Mouse (Mus musculus): ENCODE results near the gene Rab1b. TPM values are rescaled to one million over a fixed set of nuclear protein-coding genes. Genes with fewer than 3 reads are reported as not detected.

The Rab1b gene
- polyA plus RNA-seq, 1 experiment: 142 TPM

GRCm38 (mm10) chr19:5122492-5122891 is 15.6 kb upstream of the Rab1b start:
- Histone ChIP-seq H3K27ac (ENCODE audit: insufficient read depth, low read depth, low read length) (no peak overlapping the region), H3K4me1 (ENCODE audit: control insufficient read depth, insufficient read depth, low read length) (peaks cover 2% of the 10 kb centered on the region; the same call in 1 of the 2 replicates), H3K4me3 (ENCODE audit: insufficient read depth, low read length) (no peak overlapping the region)
- TF ChIP-seq POLR2A (IDR thresholded peaks at IDR 0.05; ENCODE audit: borderline replicate concordance, low read depth, low read length) (no peak), CTCF (IDR thresholded peaks at IDR 0.05; ENCODE audit: low read depth, low read length) (no peak)

GRCm38 (mm10) chr19:5118384-5118698 is 11.5 kb upstream of the Rab1b start, which contains the start of gene Klc2:
Gene Klc2, minus strand, starts transcription at chr19:5118560.
- no peak within 1 kb of the TSS for H3K27ac ChIP-seq (ENCODE audit: insufficient read depth, low read depth, low read length)

GRCm38 (mm10) chr19:5117494-5118383 is 10.9 kb upstream of the Rab1b start:
- TF ChIP-seq CTCF (IDR thresholded peaks at IDR 0.05; ENCODE audit: low read depth, low read length): peak; percentile 58
- TF ChIP-seq POLR2A (IDR thresholded peaks at IDR 0.05; ENCODE audit: borderline replicate concordance, low read depth, low read length): no peak
- Histone ChIP-seq H3K4me1 (ENCODE audit: control insufficient read depth, insufficient read depth, low read length) (peaks cover 13% of the 10 kb centered on the region), H3K4me3 (ENCODE audit: insufficient read depth, low read length) (peak overlapping the region; percentile 97), H3K27ac (ENCODE audit: insufficient read depth, low read depth, low read length) (no peak overlapping the region)

More at GRCm38 (mm10) chr19:5118384-5118698, 11.5 kb upstream of the Rab1b start, which contains the start of gene Klc2:
- peak within 1 kb of the TSS; percentile 97 for H3K4me3 ChIP-seq (ENCODE audit: insufficient read depth, low read length)
- H3K4me1 ChIP-seq (ENCODE audit: control insufficient read depth, insufficient read depth, low read length): peaks cover 13% of the 10 kb centered on the region
- TF ChIP-seq CTCF (IDR thresholded peaks at IDR 0.05; ENCODE audit: low read depth, low read length) (no peak), POLR2A (IDR thresholded peaks at IDR 0.05; ENCODE audit: borderline replicate concordance, low read depth, low read length) (no peak)

GRCm38 (mm10) chr19:5113783-5114182 is 6.9 kb upstream of the Rab1b start:
- TF ChIP-seq POLR2A (IDR thresholded peaks at IDR 0.05; ENCODE audit: borderline replicate concordance, low read depth, low read length) (no peak), CTCF (IDR thresholded peaks at IDR 0.05; ENCODE audit: low read depth, low read length) (no peak)
- H3K4me3 ChIP-seq (ENCODE audit: insufficient read depth, low read length): no peak overlapping the region
- no peak overlapping the region for H3K27ac ChIP-seq (ENCODE audit: insufficient read depth, low read depth, low read length)
- peaks cover 13% of the 10 kb centered on the region for H3K4me1 ChIP-seq (ENCODE audit: control insufficient read depth, insufficient read depth, low read length)

GRCm38 (mm10) chr19:5109659-5110453 is 3.0 kb upstream of the Rab1b start:
- H3K4me1 ChIP-seq (ENCODE audit: control insufficient read depth, insufficient read depth, low read length): peaks cover 12% of the 10 kb centered on the region; the same call in 1 of the 2 replicates
- TF ChIP-seq POLR2A (IDR thresholded peaks at IDR 0.05; ENCODE audit: borderline replicate concordance, low read depth, low read length) (no peak), CTCF (IDR thresholded peaks at IDR 0.05; ENCODE audit: low read depth, low read length) (peak; percentile 48)
- no peak overlapping the region for H3K4me3 ChIP-seq (ENCODE audit: insufficient read depth, low read length)
- H3K27ac ChIP-seq (ENCODE audit: insufficient read depth, low read depth, low read length): no peak overlapping the region

- no peak for TF ChIP-seq CTCF (IDR thresholded peaks at IDR 0.05; ENCODE audit: low read depth, low read length)
- no peak for TF ChIP-seq POLR2A (IDR thresholded peaks at IDR 0.05; ENCODE audit: borderline replicate concordance, low read depth, low read length)
Observed at GRCm38 (mm10) chr19:5108702-5109101, 1.8 kb upstream of the Rab1b start.

GRCm38 (mm10) chr19:5108271-5108575 is 1.4 kb upstream of the Rab1b start:
- TF ChIP-seq CTCF (IDR thresholded peaks at IDR 0.05; ENCODE audit: low read depth, low read length) (no peak), POLR2A (IDR thresholded peaks at IDR 0.05; ENCODE audit: borderline replicate concordance, low read depth, low read length) (no peak)
- Histone ChIP-seq H3K27ac (ENCODE audit: insufficient read depth, low read depth, low read length) (no peak overlapping the region), H3K4me1 (ENCODE audit: control insufficient read depth, insufficient read depth, low read length) (peaks cover 16% of the 10 kb centered on the region; the same call in 1 of the 2 replicates), H3K4me3 (ENCODE audit: insufficient read depth, low read length) (no peak overlapping the region)

More at GRCm38 (mm10) chr19:5108702-5109101, 1.8 kb upstream of the Rab1b start:
- H3K4me3 ChIP-seq (ENCODE audit: insufficient read depth, low read length): no peak overlapping the region
- peaks cover 16% of the 10 kb centered on the region; the same call in 1 of the 2 replicates for H3K4me1 ChIP-seq (ENCODE audit: control insufficient read depth, insufficient read depth, low read length)
- no peak overlapping the region for H3K27ac ChIP-seq (ENCODE audit: insufficient read depth, low read depth, low read length)

- H3K27ac ChIP-seq (ENCODE audit: insufficient read depth, low read depth, low read length): no peak overlapping the region
- H3K4me1 ChIP-seq (ENCODE audit: control insufficient read depth, insufficient read depth, low read length): peaks cover 21% of the 10 kb centered on the region
- TF ChIP-seq POLR2A (IDR thresholded peaks at IDR 0.05; ENCODE audit: borderline replicate concordance, low read depth, low read length) (no peak), CTCF (IDR thresholded peaks at IDR 0.05; ENCODE audit: low read depth, low read length) (no peak)
- no peak overlapping the region for H3K4me3 ChIP-seq (ENCODE audit: insufficient read depth, low read length)
Observed at GRCm38 (mm10) chr19:5107556-5108270, 841 bp upstream of the Rab1b start.

GRCm38 (mm10) chr19:5106074-5106473 is 798 bp downstream of the Rab1b start:
- no peak for TF ChIP-seq CTCF (IDR thresholded peaks at IDR 0.05; ENCODE audit: low read depth, low read length)
- no peak for TF ChIP-seq POLR2A (IDR thresholded peaks at IDR 0.05; ENCODE audit: borderline replicate concordance, low read depth, low read length)
- Histone ChIP-seq H3K4me1 (ENCODE audit: control insufficient read depth, insufficient read depth, low read length) (peaks cover 28% of the 10 kb centered on the region), H3K27ac (ENCODE audit: insufficient read depth, low read depth, low read length) (peak overlapping the region; percentile 97), H3K4me3 (ENCODE audit: insufficient read depth, low read length) (peak overlapping the region; percentile 89)
